Mouse (Mus musculus): ENCODE results near the gene Wwox. TPM values are rescaled to one million over a fixed set of nuclear protein-coding genes. Genes with fewer than 3 reads are reported as not detected.
A peak's percentile ranks its signal among the peaks of the same experiment; 100 is the strongest.

The Wwox gene
- total and polyA plus RNA-seq, 3 experiments = 7.8 to 11.5 (median 9.1) TPM

DNA sequence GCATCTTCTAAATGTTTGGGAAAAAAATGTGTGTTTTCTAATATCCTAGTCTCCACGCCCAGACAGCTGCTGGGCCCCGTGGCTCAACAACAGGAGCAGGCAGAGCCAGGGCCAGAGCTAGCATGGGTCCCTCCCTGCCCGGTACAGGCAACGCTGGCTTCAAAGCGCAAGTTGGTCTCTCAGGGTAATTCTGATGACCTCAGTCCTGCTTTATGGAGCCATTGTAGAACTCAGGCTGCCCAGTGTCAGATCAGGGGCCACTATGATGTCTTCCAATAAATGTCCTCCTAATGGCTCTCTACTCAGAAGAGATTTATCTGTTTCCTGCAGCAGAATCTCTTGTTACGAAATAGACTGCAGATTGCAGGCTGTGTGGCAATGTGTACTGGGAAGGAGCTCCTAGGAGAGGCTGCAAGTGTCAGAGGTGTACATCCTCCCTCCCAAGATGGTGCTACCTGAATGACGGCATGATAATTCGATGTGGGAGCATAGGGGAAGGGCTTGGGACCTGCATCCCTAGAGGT is 392.9 kb downstream of the Wwox start:
- Histone ChIP-seq H3K36me3 (replicated peaks in 1 of 2; ENCODE audit: control insufficient read depth in 1 of 2, insufficient read depth in 1 of 2, low read length in 1 of 2) (no peaks in the 10 kb centered on the region), H3K4me2 (ENCODE audit: insufficient read depth, low read depth, poor library complexity, severe bottlenecking) (no peak overlapping the region), H3K27me3 (replicated peaks) (no peaks in the 10 kb centered on the region), H3K27ac (ENCODE audit: insufficient read depth, low read depth) (no peak overlapping the region), H3K4me1 (ENCODE audit: control insufficient read depth in 1 of 2, insufficient read depth in 2 of 2) (peaks cover 5 to 8% of the 10 kb centered on the region in 2 experiments; a peak in 2 of 4 replicates), H3K79me2 (replicated peaks; ENCODE audit: control insufficient read depth, extremely low read depth, insufficient read depth, poor library complexity, severe bottlenecking) (no peaks in the 10 kb centered on the region), H3K9ac (ENCODE audit: insufficient read depth, low read depth) (no peak overlapping the region), H3K4me3 (replicated peaks in 1 of 3; ENCODE audit: low read depth in 2 of 3, low read length in 2 of 3, poor library complexity in 1 of 3) (no peak overlapping the region), H3K9me3 (replicated peaks; ENCODE audit: low read length) (no peaks in the 10 kb centered on the region)
- in situ Hi-C loops (cut with MboI; ENCODE audit: low pct_ligation_motif_present, low pct_unique_long_range_greater_than_20kb, low sequenced_read_pairs) = no loop called here
- DNase-seq (ENCODE audit: extremely low read depth) = no peak
- TF ChIP-seq CHD2 (IDR thresholded peaks at IDR 0.05; ENCODE audit: low read length) (no peak), NRF1 (IDR thresholded peaks at IDR 0.05; ENCODE audit: low read depth, low read length) (no peak), MXI1 (IDR thresholded peaks at IDR 0.05; ENCODE audit: low read depth, low read length) (no peak), BHLHE40 (IDR thresholded peaks at IDR 0.05; ENCODE audit: low read depth, low read length) (no peak), PAX5 (IDR thresholded peaks at IDR 0.05; ENCODE audit: low read length) (no peak), SIN3A (IDR thresholded peaks at IDR 0.05; ENCODE audit: low read length) (no peak), USF1 (IDR thresholded peaks at IDR 0.05; ENCODE audit: low read depth, low read length) (no peak), JUND (conservative IDR thresholded peaks at IDR 0.05; ENCODE audit: low read depth, low read length) (no peak), MAX (IDR thresholded peaks at IDR 0.05; ENCODE audit: low read length) (no peak), IRF4 (IDR thresholded peaks at IDR 0.05; ENCODE audit: low read depth, low read length) (no peak), KAT2A (IDR thresholded peaks at IDR 0.05; ENCODE audit: insufficient replicate concordance, low read length) (no peak), MAZ (IDR thresholded peaks at IDR 0.05; ENCODE audit: low read depth, low read length) (no peak)
- dilution Hi-C loops (cut with MboI; ENCODE audit: extremely low pct_ligation_motif_present, extremely low pct_unique_long_range_greater_than_20kb, low sequenced_read_pairs) = no loop called here

DNA sequence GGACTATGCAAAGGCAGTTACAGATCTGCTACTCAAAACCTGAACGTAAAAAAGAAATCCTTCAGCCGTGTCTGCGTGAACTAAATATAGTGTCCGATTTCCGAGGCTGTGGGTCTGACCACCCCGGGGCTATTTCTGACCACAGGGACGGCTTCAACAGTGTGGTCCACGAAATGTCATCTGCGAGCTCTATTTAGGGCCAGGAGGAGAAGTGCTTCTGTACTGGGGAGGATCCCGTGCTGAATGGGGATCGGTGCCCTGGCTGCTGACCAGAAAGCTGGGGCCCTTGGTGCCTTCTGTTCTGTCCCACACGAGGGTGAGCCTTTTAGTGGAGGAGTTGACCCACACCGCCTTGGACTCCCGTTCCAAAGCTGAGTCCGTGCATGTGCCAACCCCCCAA is 395.3 kb downstream of the Wwox start:
- no peak overlapping the region for H3K4me2 ChIP-seq (ENCODE audit: insufficient read depth, low read depth, poor library complexity, severe bottlenecking)
- dilution Hi-C loops (cut with MboI; ENCODE audit: extremely low pct_ligation_motif_present, extremely low pct_unique_long_range_greater_than_20kb, low sequenced_read_pairs) = no loop called here
- H3K9me3 ChIP-seq (replicated peaks; ENCODE audit: low read length) = no peaks in the 10 kb centered on the region
- peaks cover 5 to 7% of the 10 kb centered on the region in 2 experiments; a peak in 2 of 4 replicates for H3K4me1 ChIP-seq (ENCODE audit: control insufficient read depth in 1 of 2, insufficient read depth in 2 of 2)
- in situ Hi-C loops (cut with MboI; ENCODE audit: low pct_ligation_motif_present, low pct_unique_long_range_greater_than_20kb, low sequenced_read_pairs) = no loop called here
- no peaks in the 10 kb centered on the region for H3K27me3 ChIP-seq (replicated peaks)
- no peak for TF ChIP-seq NRF1 (IDR thresholded peaks at IDR 0.05; ENCODE audit: low read depth, low read length)
- TF ChIP-seq IRF4 (IDR thresholded peaks at IDR 0.05; ENCODE audit: low read depth, low read length) = no peak
- peak; percentile 34; the same call in 1 of the 2 replicates for TF ChIP-seq MEF2A (IDR thresholded peaks at IDR 0.05; ENCODE audit: borderline replicate concordance, low read depth, low read length)
- H3K4me3 ChIP-seq (replicated peaks in 1 of 3; ENCODE audit: low read depth in 2 of 3, low read length in 2 of 3, poor library complexity in 1 of 3) = no peak overlapping the region
- no peak overlapping the region for H3K27ac ChIP-seq (ENCODE audit: insufficient read depth, low read depth)
- no peaks in the 10 kb centered on the region for H3K36me3 ChIP-seq (replicated peaks in 1 of 2; ENCODE audit: control insufficient read depth in 1 of 2, insufficient read depth in 1 of 2, low read length in 1 of 2)
- no peaks in the 10 kb centered on the region for H3K79me2 ChIP-seq (replicated peaks; ENCODE audit: control insufficient read depth, extremely low read depth, insufficient read depth, poor library complexity, severe bottlenecking)
- DNase-seq (ENCODE audit: extremely low read depth) = no peak
- no peak overlapping the region for H3K9ac ChIP-seq (ENCODE audit: insufficient read depth, low read depth)

DNA sequence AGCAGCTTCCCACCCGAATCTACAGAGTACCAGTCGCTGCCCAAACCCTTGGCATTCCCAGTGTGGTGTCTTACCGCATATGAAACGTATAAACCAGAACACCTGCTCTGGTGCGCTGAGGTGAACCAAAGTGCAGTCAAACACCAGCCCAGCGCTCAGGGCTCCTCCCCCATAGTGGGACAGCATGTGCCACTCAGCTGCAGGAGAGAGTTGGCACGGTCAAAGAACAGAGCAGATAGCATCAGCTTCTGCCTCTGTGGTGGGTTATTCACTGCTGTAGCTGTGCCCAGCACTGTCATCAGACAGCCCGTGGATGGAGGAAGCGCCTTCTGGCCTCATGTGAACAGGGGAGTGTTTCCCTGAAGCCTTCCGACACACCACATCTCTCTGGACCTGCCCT is 400.5 kb downstream of the Wwox start:
- Histone ChIP-seq H3K9me3 (replicated peaks; ENCODE audit: low read length) (no peaks in the 10 kb centered on the region), H3K4me3 (replicated peaks in 1 of 3; ENCODE audit: low read depth in 2 of 3, low read length in 2 of 3, poor library complexity in 1 of 3) (no peak overlapping the region), H3K9ac (ENCODE audit: insufficient read depth, low read depth) (no peak overlapping the region), H3K4me1 (ENCODE audit: control insufficient read depth in 1 of 2, insufficient read depth in 2 of 2) (peaks cover 2 to 3% of the 10 kb centered on the region in 2 experiments; a peak in 2 of 4 replicates), H3K27ac (ENCODE audit: insufficient read depth, low read depth) (no peak overlapping the region), H3K27me3 (replicated peaks) (no peaks in the 10 kb centered on the region), H3K36me3 (replicated peaks in 1 of 2; ENCODE audit: control insufficient read depth in 1 of 2, insufficient read depth in 1 of 2, low read length in 1 of 2) (no peaks in the 10 kb centered on the region), H3K4me2 (ENCODE audit: insufficient read depth, low read depth, poor library complexity, severe bottlenecking) (no peak overlapping the region), H3K79me2 (replicated peaks; ENCODE audit: control insufficient read depth, extremely low read depth, insufficient read depth, poor library complexity, severe bottlenecking) (no peaks in the 10 kb centered on the region)
- in situ Hi-C loops (cut with MboI; ENCODE audit: low pct_ligation_motif_present, low pct_unique_long_range_greater_than_20kb, low sequenced_read_pairs) (no loop called here), dilution Hi-C loops (cut with MboI; ENCODE audit: extremely low pct_ligation_motif_present, extremely low pct_unique_long_range_greater_than_20kb, low sequenced_read_pairs) (no loop called here)
- no peak for DNase-seq (ENCODE audit: extremely low read depth)
- TF ChIP-seq ZNF384 (IDR thresholded peaks at IDR 0.05; ENCODE audit: low read depth, low read length) = no peak
- no peak for TF ChIP-seq PAX5 (IDR thresholded peaks at IDR 0.05; ENCODE audit: low read length)
- no peak for TF ChIP-seq E2F4 (IDR thresholded peaks at IDR 0.05; ENCODE audit: insufficient replicate concordance, low read depth, low read length)
- TF ChIP-seq RCOR1 (conservative IDR thresholded peaks at IDR 0.05; ENCODE audit: low read depth, low read length) = no peak
- TF ChIP-seq EP300 (IDR thresholded peaks at IDR 0.05; ENCODE audit: low read length) = no peak
- TF ChIP-seq POLR2AphosphoS2 (IDR thresholded peaks at IDR 0.05; ENCODE audit: low read depth, low read length) = no peak
- no peak for TF ChIP-seq ELF1 (IDR thresholded peaks at IDR 0.05; ENCODE audit: low read depth, low read length)
